Mouse (Mus musculus) heart, embryonic 13.5 days (tissue): ENCODE measurements at regions not wholly inside any gene's neighbourhood (a gene's known extent, or its start where the extent isn't known, plus 50 kb on each side); places are given as distances from the start of the nearest gene placed in this dataset.

Source experiments
- ATAC-seq: fragments of 200-750 bp; cut with Nextera tagmentation; 2 replicates; pipeline ENCODE4 v1.8.0; 2017; ENCODE audit warnings: moderate TSS enrichment; ENCODE audit not compliant: insufficient number of reproducible peaks, low FRiP score, low TSS enrichment; ENCODE audit errors: extremely low read depth
- H3K27ac ChIP-seq: fragments of 300-500 bp; sonication (generic); replicated peaks from 2 replicates; pipeline ENCODE4 v1.5.1; 2015; ENCODE audit warnings: moderate library complexity, mild to moderate bottlenecking, inconsistent platforms
- H3K27me3 ChIP-seq: fragments of 300-500 bp; sonication (generic); replicated peaks from 2 replicates; pipeline ENCODE4 v1.6.1; 2015; ENCODE audit warnings: mild to moderate bottlenecking, inconsistent platforms
- H3K36me3 ChIP-seq: fragments of 300-500 bp; sonication (generic); 2 replicates; pipeline ENCODE4 v1.6.1; 2015; ENCODE audit warnings: mild to moderate bottlenecking, inconsistent platforms
- H3K4me1 ChIP-seq: fragments of 300-500 bp; sonication (generic); 2 replicates; pipeline ENCODE4 v1.6.1; 2015; ENCODE audit warnings: inconsistent platforms
- H3K4me2 ChIP-seq: fragments of 300-500 bp; sonication (generic); 2 replicates; pipeline ENCODE4 v1.6.1; 2015; ENCODE audit warnings: inconsistent platforms, mild to moderate bottlenecking, moderate library complexity
- H3K4me3 ChIP-seq: fragments of 300-500 bp; sonication (generic); 2 replicates; pipeline ENCODE4 v1.5.1; 2015; ENCODE audit warnings: moderate library complexity, mild to moderate bottlenecking, inconsistent platforms
- H3K9ac ChIP-seq: fragments of 300-500 bp; sonication (generic); 2 replicates; pipeline ENCODE4 v1.6.1; 2015; ENCODE audit warnings: inconsistent platforms, mild to moderate bottlenecking, moderate library complexity
- H3K9me3 ChIP-seq: fragments of 300-500 bp; sonication (generic); 2 replicates; pipeline ENCODE4 v1.6.1; 2016; ENCODE audit warnings: inconsistent platforms
- WGBS: fragments of 180-500 bp; shearing (Covaris S2); methylation state at CpG from one replicate; pipeline ENCODE4 v1.1.7; 2015; ENCODE audit warnings: mixed read lengths; 5-methylcytosine and 5-hydroxymethylcytosine counted together

GRCm38 (mm10) chr8:6577868-6578634 lies 1472.9 kb upstream of the Slc10a2 start:
- H3K4me3 ChIP-seq, result no peak overlapping the region
- WGBS, result 67% methylated on average over 4 of the region's 4 CpGs
- ATAC-seq, result no peak

GRCm38 (mm10) chr8:6575241-6575640 lies 1470.1 kb upstream of the Slc10a2 start:
- H3K27me3 ChIP-seq, result no peaks in the 10 kb centered on the region
- no peaks in the 10 kb centered on the region for H3K36me3 ChIP-seq
- ATAC-seq, result no peak
- no peaks in the 10 kb centered on the region for H3K9me3 ChIP-seq
- H3K4me2 ChIP-seq, result no peak overlapping the region
- H3K27ac ChIP-seq, result no peak overlapping the region
- H3K9ac ChIP-seq, result no peak overlapping the region
- H3K4me3 ChIP-seq, result no peak overlapping the region
- WGBS, result 44% methylated on average over 4 of the region's 4 CpGs
- H3K4me1 ChIP-seq, result no peaks in the 10 kb centered on the region

More at GRCm38 (mm10) chr8:6577868-6578634, 1472.9 kb upstream of the Slc10a2 start:
- no peak overlapping the region for H3K9ac ChIP-seq
- H3K4me1 ChIP-seq, result no peaks in the 10 kb centered on the region
- no peak overlapping the region for H3K4me2 ChIP-seq
- no peaks in the 10 kb centered on the region for H3K9me3 ChIP-seq
- H3K27ac ChIP-seq, result no peak overlapping the region
- H3K36me3 ChIP-seq, result no peaks in the 10 kb centered on the region
- H3K27me3 ChIP-seq, result no peaks in the 10 kb centered on the region

- Histone ChIP-seq H3K27ac (no peak overlapping the region), H3K36me3 (no peaks in the 10 kb centered on the region), H3K9me3 (no peaks in the 10 kb centered on the region), H3K27me3 (no peaks in the 10 kb centered on the region), H3K4me1 (no peaks in the 10 kb centered on the region), H3K9ac (no peak overlapping the region), H3K4me2 (no peak overlapping the region), H3K4me3 (no peak overlapping the region)
- 79% methylated on average over 3 of the region's 3 CpGs for WGBS
- ATAC-seq, result no peak
Measured at GRCm38 (mm10) chr8:6573492-6573891, 1468.3 kb upstream of the Slc10a2 start.

DNA sequence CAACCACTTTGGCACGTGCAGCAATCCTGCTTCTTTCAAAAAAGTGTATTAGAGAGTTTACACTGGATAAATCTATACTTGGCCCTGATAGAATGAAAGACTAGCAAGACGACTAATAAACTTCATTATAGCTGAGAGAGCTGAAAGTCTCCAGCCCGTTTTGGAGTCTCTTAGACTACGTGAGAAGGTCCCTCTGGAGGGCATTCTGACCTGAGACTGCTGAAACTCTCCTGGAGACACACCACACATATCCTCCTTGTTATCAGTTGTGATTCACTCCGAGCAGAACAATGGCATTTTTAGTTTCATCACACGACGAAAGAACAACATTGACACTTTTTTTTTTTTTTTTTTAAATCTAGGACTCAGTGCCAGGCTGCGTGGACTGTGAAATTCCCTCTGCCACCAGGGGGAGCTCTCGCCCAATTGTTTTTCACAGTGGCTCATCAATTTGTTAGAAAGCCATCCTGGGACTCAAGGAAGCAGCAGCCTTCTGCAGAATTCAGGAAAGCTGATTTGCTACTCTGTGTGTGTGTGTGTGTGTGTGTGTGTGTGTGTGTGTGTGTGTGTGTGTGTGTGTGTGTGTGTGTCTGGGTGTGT lies 1467.0 kb upstream of the Slc10a2 start:
- Histone ChIP-seq H3K36me3 (no peaks in the 10 kb centered on the region), H3K27me3 (no peaks in the 10 kb centered on the region), H3K9me3 (no peaks in the 10 kb centered on the region), H3K4me3 (no peak overlapping the region), H3K4me1 (no peaks in the 10 kb centered on the region), H3K27ac (no peak overlapping the region), H3K9ac (no peak overlapping the region), H3K4me2 (peak overlapping the region; percentile 49)
- no peak for ATAC-seq
- WGBS, result 26% methylated on average over 9 of the region's 9 CpGs

GRCm38 (mm10) chr8:6550965-6551364 lies 1445.8 kb upstream of the Slc10a2 start:
- no peaks in the 10 kb centered on the region for H3K36me3 ChIP-seq

GRCm38 (mm10) chr8:6527171-6527570 lies 1422.0 kb upstream of the Slc10a2 start:
- no peak overlapping the region for H3K4me3 ChIP-seq
- H3K27ac ChIP-seq, result no peak overlapping the region
- no peak for ATAC-seq
- WGBS, result 57% methylated on average over 5 of the region's 5 CpGs
- H3K9me3 ChIP-seq, result no peaks in the 10 kb centered on the region
- H3K9ac ChIP-seq, result no peak overlapping the region
- H3K4me2 ChIP-seq, result no peak overlapping the region
- no peaks in the 10 kb centered on the region for H3K4me1 ChIP-seq
- H3K27me3 ChIP-seq, result no peaks in the 10 kb centered on the region
- no peaks in the 10 kb centered on the region for H3K36me3 ChIP-seq

More at GRCm38 (mm10) chr8:6550965-6551364, 1445.8 kb upstream of the Slc10a2 start:
- Histone ChIP-seq H3K27me3 (no peaks in the 10 kb centered on the region), H3K9ac (no peak overlapping the region), H3K4me3 (no peak overlapping the region), H3K4me2 (no peak overlapping the region), H3K27ac (no peak overlapping the region), H3K9me3 (no peaks in the 10 kb centered on the region), H3K4me1 (no peaks in the 10 kb centered on the region)
- no peak for ATAC-seq

DNA sequence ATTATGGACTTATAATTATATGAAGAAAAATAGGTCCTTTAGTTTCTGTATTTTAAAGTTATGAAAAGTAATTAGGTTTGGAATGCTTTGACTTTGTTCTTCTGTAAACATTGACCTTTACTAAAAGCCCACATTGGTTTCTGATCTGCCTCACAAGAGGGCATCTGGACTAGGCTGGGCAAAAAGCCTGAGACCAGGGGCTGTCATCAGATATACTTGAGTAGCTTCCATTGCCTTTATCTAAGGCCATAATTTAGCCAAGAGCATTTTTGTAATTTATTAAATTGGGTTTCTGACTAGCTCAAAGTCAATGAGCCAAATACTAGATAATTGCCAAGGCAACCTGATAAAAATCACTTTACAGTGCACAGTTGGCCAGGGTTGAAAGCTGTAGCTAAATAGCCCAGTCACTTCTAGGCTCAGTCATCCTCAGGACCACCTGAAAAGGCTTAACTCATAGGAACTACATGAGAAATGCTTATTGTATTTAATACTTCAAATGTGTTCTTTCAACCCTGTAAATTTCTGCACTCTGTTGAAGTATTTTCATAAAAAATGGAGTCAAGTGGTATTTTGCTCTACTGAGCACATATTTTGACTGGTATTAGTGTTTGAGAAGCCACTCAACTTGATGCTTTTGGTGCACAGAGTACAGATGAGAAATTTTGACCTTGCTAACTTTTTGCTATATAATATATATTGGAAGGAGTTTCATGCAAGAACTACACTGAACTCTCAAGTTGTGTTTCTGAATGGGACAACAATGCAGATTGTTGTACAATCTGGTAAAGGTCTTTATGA lies 1410.9 kb upstream of the Slc10a2 start:
- ATAC-seq, result no peak
- H3K9ac ChIP-seq, result no peak overlapping the region
- H3K4me3 ChIP-seq, result no peak overlapping the region
- no peak overlapping the region for H3K4me2 ChIP-seq
- no peak overlapping the region for H3K27ac ChIP-seq
- no peaks in the 10 kb centered on the region for H3K36me3 ChIP-seq
- no peaks in the 10 kb centered on the region for H3K9me3 ChIP-seq
- H3K4me1 ChIP-seq, result no peaks in the 10 kb centered on the region
- H3K27me3 ChIP-seq, result no peaks in the 10 kb centered on the region

GRCm38 (mm10) chr8:6492453-6492852 lies 1387.3 kb upstream of the Slc10a2 start:
- H3K36me3 ChIP-seq, result no peaks in the 10 kb centered on the region
- no peaks in the 10 kb centered on the region for H3K9me3 ChIP-seq
- no peak overlapping the region for H3K27ac ChIP-seq
- 34% methylated on average over 1 of the region's 1 CpGs for WGBS
- no peaks in the 10 kb centered on the region for H3K27me3 ChIP-seq
- H3K9ac ChIP-seq, result no peak overlapping the region
- no peak overlapping the region for H3K4me2 ChIP-seq
- H3K4me1 ChIP-seq, result no peaks in the 10 kb centered on the region
- ATAC-seq, result no peak
- no peak overlapping the region for H3K4me3 ChIP-seq

GRCm38 (mm10) chr8:6481966-6482365 lies 1376.8 kb upstream of the Slc10a2 start:
- Histone ChIP-seq H3K4me2 (no peak overlapping the region), H3K9ac (no peak overlapping the region)

GRCm38 (mm10) chr8:6471089-6471488 lies 1365.9 kb upstream of the Slc10a2 start:
- H3K9me3 ChIP-seq, result no peaks in the 10 kb centered on the region
- no peak overlapping the region for H3K9ac ChIP-seq
- WGBS, result 68% methylated on average over 3 of the region's 3 CpGs
- no peaks in the 10 kb centered on the region for H3K36me3 ChIP-seq
- no peak overlapping the region for H3K27ac ChIP-seq
- H3K4me1 ChIP-seq, result no peaks in the 10 kb centered on the region
- no peak for ATAC-seq
- no peak overlapping the region for H3K4me3 ChIP-seq
- H3K27me3 ChIP-seq, result no peaks in the 10 kb centered on the region
- H3K4me2 ChIP-seq, result no peak overlapping the region

More at GRCm38 (mm10) chr8:6481966-6482365, 1376.8 kb upstream of the Slc10a2 start:
- Histone ChIP-seq H3K27me3 (no peaks in the 10 kb centered on the region), H3K4me3 (no peak overlapping the region), H3K4me1 (no peaks in the 10 kb centered on the region), H3K27ac (no peak overlapping the region), H3K36me3 (no peaks in the 10 kb centered on the region), H3K9me3 (no peaks in the 10 kb centered on the region)
- WGBS, result 78% methylated on average over 1 of the region's 1 CpGs
- no peak for ATAC-seq

DNA sequence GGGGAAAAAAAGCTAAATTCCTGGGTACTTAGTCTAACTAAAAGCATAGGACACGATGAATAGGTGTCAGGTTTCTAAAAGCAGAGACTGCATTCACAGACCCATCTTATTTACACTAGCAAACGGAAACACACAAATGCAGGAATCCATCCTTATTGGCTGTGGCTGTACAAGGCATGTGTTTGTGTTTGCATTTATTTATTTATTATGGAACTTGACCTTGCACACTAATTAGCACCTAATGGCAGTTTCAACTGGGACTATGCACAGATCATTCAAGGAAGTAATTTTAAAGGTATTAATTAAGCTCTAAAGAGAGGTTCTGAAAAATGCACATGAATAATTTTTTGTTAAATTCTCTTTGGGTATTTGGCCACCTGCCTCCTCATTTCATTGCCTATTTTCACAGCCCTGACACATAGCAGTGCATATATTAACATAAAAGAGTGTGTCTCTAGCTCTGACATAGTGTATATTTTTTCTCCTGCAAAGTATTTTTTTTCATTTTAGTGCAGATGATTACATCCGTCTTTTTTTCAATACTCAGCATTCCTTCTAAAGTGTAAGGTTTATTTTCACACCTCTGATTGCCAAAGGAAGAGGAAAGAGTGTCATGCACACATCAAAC lies 1351.5 kb upstream of the Slc10a2 start:
- no peaks in the 10 kb centered on the region for H3K27me3 ChIP-seq
- H3K4me3 ChIP-seq, result no peak overlapping the region
- no peak overlapping the region for H3K9ac ChIP-seq
- no peaks in the 10 kb centered on the region for H3K9me3 ChIP-seq
- no peak overlapping the region for H3K27ac ChIP-seq
- H3K4me2 ChIP-seq, result no peak overlapping the region
- WGBS, result 55% methylated on average over 3 of the region's 3 CpGs
- H3K4me1 ChIP-seq, result no peaks in the 10 kb centered on the region
- no peak for ATAC-seq
- H3K36me3 ChIP-seq, result no peaks in the 10 kb centered on the region
